Mouse (Mus musculus) natural killer cell, adult 2 months (primary cell): ENCODE data around the gene Rbm38.

Experiments used
- DNase-seq, 2 experiments: peaks; one replicate each; pipeline ENCODE4 v3.0.0; 2022; ENCODE audit warnings: low spot score in 2 of 2

Rbm38 gene

GRCm38 (mm10) chr2:173020430-173020829 lies at the start of gene Rbm38:
Gene Rbm38 (plus strand): TSS chr2:173020498.
- DNase-seq = no peak

GRCm38 (mm10) chr2:172971865-172972264 lies 48.4 kb upstream of the Rbm38 start:
- DNase-seq = no peak

GRCm38 (mm10) chr2:172973806-172974565 lies 46.3 kb upstream of the Rbm38 start:
- DNase-seq = no peak

GRCm38 (mm10) chr2:172974701-172975100 lies 45.6 kb upstream of the Rbm38 start:
- no peak for DNase-seq

- DNase-seq = no peak
These were observed 45.1 kb upstream of the Rbm38 start for GRCm38 (mm10) chr2:172975159-172975558.

- peak; percentile 19 to 56 for DNase-seq
These were observed 43.5 kb upstream of the Rbm38 start for GRCm38 (mm10) chr2:172976661-172977238.

- DNase-seq = peak; percentile 46 to 60
These were observed 42.7 kb upstream of the Rbm38 start, which contains the start of gene Spo11 for GRCm38 (mm10) chr2:172977409-172978130. Gene Spo11 (plus strand): TSS chr2:172977700.

GRCm38 (mm10) chr2:172978131-172978633 lies 42.1 kb upstream of the Rbm38 start:
- no peak for DNase-seq

GRCm38 (mm10) chr2:172979666-172980345 lies 40.5 kb upstream of the Rbm38 start:
- no peak for DNase-seq

- no peak for DNase-seq
These were observed 37.3 kb upstream of the Rbm38 start for GRCm38 (mm10) chr2:172982776-172983561.

- no peak for DNase-seq
These were observed 30.1 kb upstream of the Rbm38 start for GRCm38 (mm10) chr2:172990161-172990560.

GRCm38 (mm10) chr2:172996207-172996606 lies 24.1 kb upstream of the Rbm38 start:
- peak; percentile 54 to 74 for DNase-seq

GRCm38 (mm10) chr2:172997748-172998147 lies 22.6 kb upstream of the Rbm38 start:
- DNase-seq = no peak

- DNase-seq = no peak
These were observed 21.8 kb upstream of the Rbm38 start for GRCm38 (mm10) chr2:172998478-172998877.

GRCm38 (mm10) chr2:172999630-173000284 lies 20.5 kb upstream of the Rbm38 start, which contains the start of gene Rae1:
Gene Rae1 (plus strand): TSS chr2:173000117.
- DNase-seq = peak; percentile 99

- no peak for DNase-seq
These were observed 20.0 kb upstream of the Rbm38 start for GRCm38 (mm10) chr2:173000285-173000652.

- no peak for DNase-seq
These were observed 19.4 kb upstream of the Rbm38 start for GRCm38 (mm10) chr2:173000921-173001320.

- DNase-seq = no peak
These were observed 16.6 kb upstream of the Rbm38 start for GRCm38 (mm10) chr2:173003737-173004136.

GRCm38 (mm10) chr2:173010220-173010717 lies 10.0 kb upstream of the Rbm38 start:
- no peak for DNase-seq

GRCm38 (mm10) chr2:173011440-173011839 lies 8.9 kb upstream of the Rbm38 start:
- DNase-seq = no peak
